Mouse (Mus musculus): Measurements from ENCODE around the gene Adam1b.

DNA sequence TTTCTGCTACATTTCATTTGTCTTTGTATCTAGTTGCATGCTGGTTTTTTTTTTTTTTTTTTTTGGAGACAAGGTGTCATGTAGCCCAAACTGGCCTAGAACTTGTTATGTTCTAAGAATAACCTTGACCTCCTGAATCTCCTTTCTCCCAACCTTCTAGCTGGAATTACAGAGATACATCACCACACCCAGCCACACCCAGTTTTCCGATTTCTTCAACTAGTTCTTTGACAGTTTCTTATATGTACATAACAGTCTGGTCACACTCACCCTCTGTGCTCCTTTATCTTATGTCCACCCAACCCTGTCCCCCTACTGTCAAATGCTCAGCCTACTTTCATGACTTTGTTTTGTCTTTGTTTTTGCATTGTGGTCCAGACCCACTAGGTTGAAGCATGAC, 3.6 kb upstream of the Adam1b start:
- TF ChIP-seq POLR2A (IDR thresholded peaks at IDR 0.05; ENCODE audit: low read depth, low read length) (no peak), CTCF (IDR thresholded peaks at IDR 0.05; ENCODE audit: extremely low read depth, insufficient read length, insufficient replicate concordance, low read depth, low read length) (no peak)
